Mouse (Mus musculus): ENCODE measurements around the gene Abcg8.
A peak's percentile ranks its signal among the peaks of the same experiment; 100 is the strongest.

The Abcg8 gene

GRCm38 (mm10) chr17:84658951-84659350, 17.2 kb upstream of the Abcg8 start:
- no peak for DNase-seq (ENCODE audit: low read depth)

DNA sequence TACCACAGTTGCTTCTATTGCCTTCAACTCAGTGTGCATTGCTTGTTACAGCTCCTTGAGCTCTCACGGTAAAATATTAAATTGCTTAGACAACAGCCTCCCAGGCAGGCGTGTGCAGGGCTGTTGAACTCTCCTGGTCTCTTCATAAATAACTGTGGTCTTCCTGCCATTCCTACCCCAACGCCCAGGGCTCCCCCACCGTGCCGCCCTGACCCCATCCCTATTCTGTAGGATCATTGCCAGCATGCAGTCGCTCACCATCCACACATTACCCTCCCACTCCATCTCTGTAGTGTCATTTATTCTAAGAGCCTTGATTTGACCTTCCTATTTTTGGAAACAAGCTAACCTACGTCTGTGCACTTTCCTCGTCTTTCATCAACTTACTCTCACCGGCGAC, 11.0 kb upstream of the Abcg8 start:
- DNase-seq (ENCODE audit: low read depth) = no peak

GRCm38 (mm10) chr17:84665691-84666090, 10.4 kb upstream of the Abcg8 start:
- DNase-seq (ENCODE audit: low read depth) = no peak

- DNase-seq (ENCODE audit: low read depth) = no peak
Observed at GRCm38 (mm10) chr17:84667848-84668247, 8.3 kb upstream of the Abcg8 start.

DNA sequence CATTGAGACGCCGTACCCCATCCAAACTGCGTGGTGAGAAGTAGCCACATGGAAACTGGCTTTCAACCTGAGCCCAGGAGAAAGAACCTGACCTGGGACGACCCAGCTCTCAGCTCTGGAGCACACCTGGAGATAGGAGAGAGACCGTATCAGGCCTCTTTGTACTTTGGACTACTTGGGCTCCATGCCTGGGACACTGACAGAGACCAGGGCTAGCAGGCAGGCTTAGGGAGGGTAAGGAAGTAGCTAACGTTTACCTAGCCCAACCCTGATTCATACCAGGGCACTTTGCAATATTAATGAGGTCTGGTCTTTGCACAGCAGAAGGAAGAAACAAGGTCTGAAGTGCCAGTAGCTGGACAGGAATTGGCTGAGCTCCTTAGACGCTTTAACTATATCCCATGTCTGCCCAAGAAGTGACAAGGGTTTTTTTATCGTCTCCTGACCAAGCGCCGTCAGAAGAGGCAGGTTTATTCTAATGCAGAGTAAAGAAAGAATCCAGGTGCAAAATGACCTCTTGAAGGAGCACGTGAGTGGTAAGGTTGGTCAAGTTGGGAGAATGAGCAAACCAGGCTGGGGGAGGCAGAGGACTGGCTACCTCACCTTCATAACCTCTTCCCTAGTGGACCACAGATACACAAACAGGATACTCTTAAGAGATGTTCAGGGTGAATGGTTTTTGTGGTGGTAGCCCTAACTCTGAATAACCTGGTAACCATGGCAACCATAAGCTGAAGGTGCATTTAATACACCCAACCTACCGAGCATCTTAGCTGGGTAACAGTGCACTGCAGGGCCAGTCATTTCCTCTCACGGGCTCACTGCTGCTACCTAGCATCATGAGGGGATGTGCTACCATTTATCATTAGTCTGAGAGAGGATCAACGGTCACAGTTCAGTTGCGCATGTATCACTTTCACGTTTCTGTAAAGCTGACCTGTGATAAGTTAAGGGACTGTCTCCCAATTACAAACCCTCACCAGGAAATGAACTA, 3.4 kb upstream of the Abcg8 start:
- DNase-seq (ENCODE audit: low read depth) = no peak

DNA sequence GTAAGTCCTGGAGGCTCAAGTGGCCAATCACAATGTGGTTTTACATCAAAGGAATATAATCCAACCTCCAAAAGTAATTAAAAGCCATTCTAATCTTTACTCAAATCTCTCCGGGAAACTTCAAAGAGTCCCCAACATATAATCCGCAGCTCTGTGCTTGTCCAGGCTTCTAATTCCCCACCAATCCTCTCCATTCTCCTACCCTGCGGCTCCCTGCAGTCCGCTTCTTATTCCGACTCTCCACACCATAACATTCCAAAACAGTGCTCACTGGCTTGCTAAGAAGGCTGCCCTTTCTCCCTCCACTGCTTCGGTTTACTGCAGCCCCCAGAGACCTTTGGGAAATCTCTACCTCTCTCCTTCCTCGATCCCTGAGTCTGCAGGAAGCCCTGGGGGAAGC, 2.1 kb upstream of the Abcg8 start:
- DNase-seq (ENCODE audit: low read depth) = no peak

DNA sequence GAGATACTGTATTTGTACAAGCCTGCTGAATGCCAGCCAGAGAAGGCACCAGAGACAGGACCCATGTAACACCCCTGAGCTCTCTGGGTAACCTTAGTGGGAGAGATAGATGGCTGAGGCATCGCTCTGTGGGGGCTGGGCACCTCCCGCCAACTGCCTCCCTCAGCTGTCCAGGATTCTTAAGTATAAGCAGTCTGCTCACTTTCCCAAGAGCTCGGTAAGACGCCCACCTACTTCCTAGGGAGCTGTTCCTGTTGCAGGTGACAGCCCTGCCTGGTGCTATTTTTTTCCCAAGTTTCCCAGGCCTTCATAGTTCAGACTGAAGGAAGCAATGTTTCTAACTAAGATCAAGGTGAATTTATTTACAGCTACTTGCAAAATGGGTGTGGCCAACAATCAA, 898 bp upstream of the Abcg8 start:
- no peak for DNase-seq (ENCODE audit: low read depth)

- no peak for DNase-seq (ENCODE audit: low read depth)
Observed at GRCm38 (mm10) chr17:84677595-84677994, 1.5 kb downstream of the Abcg8 start.

- DNase-seq (ENCODE audit: low read depth) = no peak
Observed at GRCm38 (mm10) chr17:84681670-84682069, 5.6 kb downstream of the Abcg8 start.

DNA sequence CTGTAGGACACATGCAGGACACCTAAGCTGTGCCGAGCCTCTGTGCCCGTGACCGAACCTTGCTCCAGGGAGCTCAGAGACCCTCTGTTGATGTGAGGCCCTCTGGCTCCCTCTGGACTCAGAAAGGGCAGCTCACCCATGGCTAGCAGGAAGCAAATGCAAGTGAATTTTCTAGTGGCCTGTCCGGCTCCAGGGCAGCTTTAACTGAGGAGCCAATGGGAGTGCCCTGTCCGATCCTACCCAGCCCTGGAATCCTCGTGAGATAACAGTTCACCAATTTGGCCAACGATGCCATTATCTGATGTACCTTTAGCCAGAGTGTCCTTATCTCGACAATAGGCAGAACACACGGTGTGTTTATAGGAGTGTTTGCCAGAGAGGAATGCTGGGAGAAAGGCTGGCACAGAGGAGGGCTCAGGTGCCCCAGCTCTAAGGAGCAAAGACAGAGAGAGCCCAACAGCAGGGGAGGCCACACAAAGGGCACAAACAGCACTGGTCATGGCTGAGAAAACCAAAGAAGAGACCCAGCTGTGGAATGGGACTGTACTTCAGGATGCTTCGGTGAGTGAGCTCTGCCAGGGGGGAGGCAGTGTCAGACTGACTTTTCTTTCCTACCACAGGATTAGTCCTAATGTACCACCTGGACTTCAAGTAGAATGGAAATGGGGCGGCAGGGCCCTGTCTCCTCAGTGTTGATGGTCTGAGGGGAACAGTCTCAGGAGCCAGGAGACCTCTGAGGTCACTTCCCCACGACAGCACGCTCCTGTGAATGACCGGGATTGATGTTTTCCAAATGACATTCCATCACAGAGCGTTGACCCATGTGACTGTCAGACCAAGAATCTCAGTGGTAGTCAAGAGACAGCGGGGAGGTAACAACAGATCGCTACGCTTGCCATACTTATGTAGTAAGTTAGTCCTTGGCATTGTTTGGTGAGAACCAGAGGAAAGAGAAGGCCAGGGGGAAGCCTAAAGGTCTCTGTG, 6.9 kb downstream of the Abcg8 start, which contains the start of gene Abcg5:
Gene Abcg5, minus strand, starts transcription at position 278 of the 984 bp plus-strand sequence.
- no peak for DNase-seq (ENCODE audit: low read depth)

DNA sequence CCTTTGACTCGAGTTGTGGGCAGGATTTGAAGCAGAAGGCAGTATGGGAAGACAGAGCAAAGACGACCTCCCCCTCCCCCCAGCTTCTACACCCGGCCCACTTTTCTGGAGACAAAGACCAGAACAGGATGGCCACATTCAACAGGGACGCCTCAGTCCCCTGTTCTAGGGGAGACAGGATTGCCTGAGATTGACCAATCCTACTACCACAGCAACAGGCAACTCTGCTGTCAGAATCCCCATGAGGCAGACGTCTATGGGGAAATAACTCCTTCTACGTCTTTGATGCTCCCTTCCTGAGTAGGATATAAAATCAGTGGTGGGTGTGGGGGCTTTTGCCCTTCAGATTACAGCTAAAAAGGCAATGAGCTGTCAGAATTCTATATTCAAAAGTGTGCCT, 8.2 kb downstream of the Abcg8 start:
- DNase-seq (ENCODE audit: low read depth) = no peak

GRCm38 (mm10) chr17:84685286-84685685, 9.2 kb downstream of the Abcg8 start:
- DNase-seq (ENCODE audit: low read depth) = no peak

GRCm38 (mm10) chr17:84687994-84688393, 11.9 kb downstream of the Abcg8 start:
- no peak for DNase-seq (ENCODE audit: low read depth)

DNA sequence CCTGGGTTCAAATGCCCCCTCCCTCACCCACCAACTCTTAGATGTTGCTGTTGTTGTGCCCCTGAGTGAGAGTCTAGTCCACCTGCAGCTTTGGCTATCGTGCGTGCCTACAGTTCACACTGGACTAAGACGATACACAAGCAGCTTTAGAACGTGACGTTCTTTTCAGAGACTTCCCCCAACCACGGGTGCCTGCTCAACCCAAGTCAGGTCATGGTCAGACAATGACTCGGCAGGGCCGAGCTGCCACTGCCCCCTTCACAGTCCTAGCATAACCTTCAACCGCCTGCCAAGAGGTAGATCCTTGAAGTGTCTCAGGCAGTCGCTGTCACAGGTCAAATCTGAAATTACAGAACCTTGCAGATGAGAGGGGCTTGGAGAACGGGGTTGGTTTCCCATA, 12.7 kb downstream of the Abcg8 start:
- no peak for DNase-seq (ENCODE audit: low read depth)

- no peak for DNase-seq (ENCODE audit: low read depth)
Observed at GRCm38 (mm10) chr17:84689316-84689715, 13.2 kb downstream of the Abcg8 start.

GRCm38 (mm10) chr17:84690111-84690510, 14.0 kb downstream of the Abcg8 start:
- no peak for DNase-seq (ENCODE audit: low read depth)

GRCm38 (mm10) chr17:84693741-84694140, 17.6 kb downstream of the Abcg8 start:
- DNase-seq (ENCODE audit: low read depth) = no peak

DNA sequence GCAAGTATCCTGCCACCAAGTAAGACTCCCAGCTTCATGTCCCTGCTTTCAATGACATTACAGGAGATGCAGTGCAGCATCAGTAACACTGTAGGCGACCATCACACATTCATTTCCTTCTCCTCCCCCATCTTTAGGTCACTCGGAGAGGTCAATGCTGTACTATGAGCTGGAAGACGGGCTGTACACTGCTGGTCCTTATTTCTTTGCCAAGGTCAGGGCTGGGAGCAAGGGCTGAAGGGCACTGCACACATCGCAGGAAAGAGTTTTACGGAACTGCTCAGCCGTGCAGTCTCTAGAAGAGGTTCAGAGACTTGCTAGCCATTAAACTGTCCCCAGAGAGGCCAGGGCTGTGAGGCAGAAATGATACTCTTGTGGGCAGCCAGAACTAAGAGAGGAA, 20.4 kb downstream of the Abcg8 start:
- DNase-seq (ENCODE audit: low read depth) = no peak

DNA sequence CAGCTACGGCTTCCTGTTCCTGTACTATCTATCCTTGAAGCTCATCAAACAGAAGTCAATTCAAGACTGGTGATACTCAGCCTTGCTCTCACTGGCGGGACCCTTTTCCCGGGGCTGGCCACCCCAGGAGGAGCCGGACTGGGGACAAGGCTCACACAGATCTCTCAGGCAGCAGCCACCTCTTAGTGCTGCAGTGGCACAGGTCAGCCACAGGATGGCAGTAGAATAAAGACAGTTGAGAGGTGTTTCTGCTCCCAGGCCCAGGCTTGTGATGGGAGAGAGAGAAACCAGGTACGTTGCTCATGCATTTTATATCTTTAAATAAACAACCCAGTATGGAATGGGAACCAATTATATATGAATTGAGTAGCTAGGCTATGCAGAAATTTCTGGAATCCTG, 22.6 kb downstream of the Abcg8 start:
- peak; percentile 54 for DNase-seq (ENCODE audit: low read depth)

- DNase-seq (ENCODE audit: low read depth) = peak; percentile 30
Observed at GRCm38 (mm10) chr17:84707407-84707806, 31.3 kb downstream of the Abcg8 start.

GRCm38 (mm10) chr17:84708818-84709217, 32.7 kb downstream of the Abcg8 start:
- no peak for DNase-seq (ENCODE audit: low read depth)

DNA sequence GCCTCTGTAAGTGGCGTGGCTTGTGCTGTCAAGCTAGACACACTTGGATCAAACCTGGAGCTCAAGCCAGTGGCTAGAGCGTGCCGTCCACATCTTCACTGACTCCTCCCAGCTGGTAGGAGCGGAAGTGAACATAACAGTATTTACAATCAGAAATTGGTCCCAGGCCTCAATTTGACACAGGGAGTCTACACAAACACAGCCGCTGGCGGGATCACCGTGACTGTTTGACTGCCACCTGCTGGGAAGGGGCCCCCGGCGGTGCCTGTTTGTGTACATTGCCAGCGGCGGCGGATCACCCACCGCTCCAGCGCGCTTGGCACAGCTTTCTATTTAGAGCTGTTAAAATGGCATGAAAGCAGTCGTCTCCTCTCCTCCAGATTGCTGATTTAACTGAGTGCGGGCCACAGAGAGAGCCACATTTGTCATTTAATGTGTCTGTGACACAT, 33.3 kb downstream of the Abcg8 start:
- DNase-seq (ENCODE audit: low read depth) = no peak
